Mouse (Mus musculus): ENCODE data around the gene Zcchc8. TPM values are rescaled to one million over a fixed set of nuclear protein-coding genes. Genes with fewer than 3 reads are reported as not detected.

Zcchc8 gene
- polyA plus RNA-seq (2014; fragmentation: Illumina TruSeq; extraction: RNeasy Lipid Tissue Mini Kit (QIAGEN cat#74804)) = 184 TPM

DNA sequence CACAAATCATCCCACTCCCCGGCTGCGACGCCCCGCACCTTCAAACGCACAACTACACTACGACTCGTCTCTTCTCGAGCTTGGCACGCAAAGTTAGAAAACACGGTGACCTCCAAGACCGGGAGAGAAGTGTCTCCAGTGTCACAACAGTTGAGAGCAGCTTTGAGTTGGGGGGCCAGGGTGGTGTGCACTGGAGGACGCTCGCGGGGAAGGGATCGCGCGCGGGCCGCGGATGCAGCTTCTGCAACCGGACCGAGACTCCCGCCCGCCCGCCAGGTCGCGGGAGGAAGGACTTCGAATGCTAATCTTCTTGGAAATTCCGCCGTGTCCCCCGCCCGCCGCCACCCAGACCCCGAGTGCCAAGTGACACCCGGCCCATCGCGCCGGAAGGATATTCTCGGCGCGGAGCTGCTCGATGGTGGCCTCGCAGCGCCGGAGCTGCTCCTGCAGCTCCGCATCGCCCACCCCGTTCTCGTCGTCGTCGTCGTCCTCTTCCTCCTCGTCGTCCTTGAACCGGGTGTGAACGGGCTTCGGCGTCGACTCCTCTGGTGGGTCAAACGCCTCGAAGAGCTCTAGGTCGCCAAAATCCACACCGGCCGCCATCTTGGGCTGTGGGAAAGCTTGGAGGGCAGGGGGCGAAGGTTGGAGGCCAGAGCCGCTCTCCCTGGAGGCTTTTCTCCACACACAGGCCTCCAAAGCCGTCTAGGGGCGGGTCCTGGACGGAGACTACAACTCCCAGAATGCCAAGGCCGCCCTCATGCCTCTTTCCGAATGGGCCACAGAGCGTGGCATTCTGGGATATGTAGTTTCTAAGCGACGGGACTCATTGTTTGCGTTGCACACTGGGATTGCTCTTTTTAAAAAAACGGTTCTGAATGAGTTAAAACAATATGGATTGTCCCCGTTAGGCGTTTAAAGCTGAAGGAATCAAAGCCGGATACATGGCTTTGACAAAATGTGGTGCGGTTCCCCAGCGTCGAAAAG lies at the start of gene Zcchc8:
Gene Zcchc8 (minus strand): TSS at position 773 of the 984 bp plus-strand sequence.

DNA sequence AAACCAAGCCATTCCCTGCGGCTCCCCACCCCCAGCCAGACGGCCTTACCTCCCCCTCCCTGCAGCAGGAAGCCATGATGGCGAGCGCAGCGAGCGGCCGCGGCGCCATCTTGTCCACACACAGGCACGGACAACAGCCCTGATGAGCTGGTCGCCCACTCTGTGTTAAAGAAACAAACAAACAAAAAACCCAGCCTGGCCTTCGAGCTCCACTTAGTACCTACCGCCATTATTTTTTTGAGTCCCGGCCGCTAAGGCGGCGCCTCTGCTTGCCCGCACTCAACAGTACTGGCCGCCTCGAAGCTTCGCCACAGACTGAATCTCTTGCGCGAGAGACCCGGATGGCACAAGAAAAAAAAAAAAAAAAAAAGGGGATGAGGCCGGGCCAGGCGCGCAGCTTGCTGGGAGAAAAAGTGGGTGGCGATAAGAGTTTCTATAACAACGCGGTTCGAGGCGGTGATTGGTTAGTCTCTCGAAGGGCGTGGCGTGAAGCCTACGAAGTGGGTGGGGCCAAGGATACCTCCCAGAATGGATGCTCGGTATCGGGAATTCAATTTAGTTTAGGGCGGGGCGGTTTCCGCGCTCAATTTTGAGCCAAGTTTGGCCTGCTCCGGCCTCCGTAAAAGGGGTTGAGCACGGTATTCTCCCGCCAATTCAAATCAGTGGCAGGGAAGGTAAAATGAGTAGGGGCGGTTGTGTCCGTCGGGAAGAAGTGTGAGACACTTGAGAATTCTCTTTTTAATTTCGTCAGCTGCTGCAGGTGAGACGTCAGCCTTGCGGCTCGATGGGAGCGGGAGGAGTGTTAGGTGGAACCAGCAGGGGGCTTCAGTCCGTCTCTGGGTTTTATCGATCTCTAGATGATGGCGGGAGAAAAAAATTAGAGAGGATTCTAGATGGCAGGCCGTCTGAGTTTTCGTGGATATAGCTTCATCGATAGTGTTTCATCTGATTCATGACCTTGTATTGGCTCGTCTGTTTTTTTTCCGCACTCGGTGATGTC lies 28.5 kb upstream of the Zcchc8 start, which contains the start of the genes Rsrc2 and Kntc1:
Gene Rsrc2 (minus strand): TSS at position 350 of the 1,000 bp plus-strand sequence.
Gene Kntc1 (plus strand): TSS at position 652 of the 1,000 bp plus-strand sequence.

DNA sequence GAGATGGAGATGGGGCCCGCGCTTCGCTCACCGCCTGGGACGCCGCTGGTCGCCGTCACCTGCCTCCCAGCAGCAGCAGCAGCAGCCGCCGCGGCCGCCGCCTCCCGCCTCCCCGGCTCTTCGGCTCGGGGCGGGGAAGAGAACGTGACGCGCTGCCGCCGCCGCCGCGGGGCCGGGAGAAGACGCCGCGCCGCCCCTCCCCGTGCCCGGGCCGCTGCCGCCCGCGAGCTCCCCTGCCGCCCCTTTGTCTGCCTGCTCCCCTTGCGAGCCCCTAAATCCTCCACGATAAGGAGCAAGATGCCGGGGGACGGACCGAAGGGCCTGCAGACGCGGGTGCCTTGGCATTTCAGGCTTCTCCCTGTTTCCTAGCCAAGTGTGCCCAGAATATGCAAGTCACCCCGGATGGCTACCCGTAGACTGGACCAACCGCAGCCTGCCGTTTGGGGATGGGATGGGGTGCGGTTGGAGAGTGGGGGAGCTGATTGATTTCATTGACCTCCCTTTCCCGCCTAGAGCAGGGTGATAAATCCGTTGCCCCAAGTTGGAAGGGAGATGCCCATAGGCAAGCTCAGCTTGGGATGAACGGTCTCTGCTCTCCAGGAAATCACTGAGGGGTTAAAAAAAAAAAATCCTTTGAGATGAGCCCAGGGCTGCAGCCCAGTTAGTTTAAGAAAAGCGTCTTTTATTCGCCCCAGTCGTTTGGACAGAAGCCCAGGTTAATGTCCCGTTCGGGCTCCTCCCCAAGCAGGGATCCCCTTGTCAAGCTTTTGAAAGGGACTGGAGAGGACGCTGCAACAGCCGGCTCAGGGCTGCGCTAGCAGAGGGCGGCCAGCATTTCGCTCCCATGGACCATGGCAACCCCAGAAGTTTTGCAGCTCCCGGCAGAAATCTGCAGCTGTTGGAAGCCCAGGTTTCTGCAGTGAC lies 36.4 kb downstream of the Zcchc8 start, which contains the start of gene Clip1:
Gene Clip1 (minus strand): TSS at position 398 of the 924 bp plus-strand sequence.

Other genes with a start within 250 kb of the Zcchc8 start
- not detected for gene Lrrc43, start 231.8 kb downstream of the Zcchc8 start, polyA plus RNA-seq (2014; fragmentation: Illumina TruSeq; extraction: RNeasy Lipid Tissue Mini Kit (QIAGEN cat#74804))
- not detected for gene Il31, start 231.6 kb downstream of the Zcchc8 start, polyA plus RNA-seq (2014; fragmentation: Illumina TruSeq; extraction: RNeasy Lipid Tissue Mini Kit (QIAGEN cat#74804))
- gene B3gnt4, start 210.6 kb downstream of the Zcchc8 start, polyA plus RNA-seq (2014; fragmentation: Illumina TruSeq; extraction: RNeasy Lipid Tissue Mini Kit (QIAGEN cat#74804)) = not detected
- gene Diablo, start 196.9 kb downstream of the Zcchc8 start, polyA plus RNA-seq (2014; fragmentation: Illumina TruSeq; extraction: RNeasy Lipid Tissue Mini Kit (QIAGEN cat#74804)) = 161 TPM
- gene Gm49027, start 195.6 kb downstream of the Zcchc8 start, polyA plus RNA-seq (2014; fragmentation: Illumina TruSeq; extraction: RNeasy Lipid Tissue Mini Kit (QIAGEN cat#74804)) = not detected
- gene Vps33a, start 148.1 kb downstream of the Zcchc8 start, polyA plus RNA-seq (2014; fragmentation: Illumina TruSeq; extraction: RNeasy Lipid Tissue Mini Kit (QIAGEN cat#74804)) = 20.0 TPM
- 54.6 TPM for gene Clip1, start 36.5 kb downstream of the Zcchc8 start, polyA plus RNA-seq (2014; fragmentation: Illumina TruSeq; extraction: RNeasy Lipid Tissue Mini Kit (QIAGEN cat#74804))
- 314 TPM for gene Rsrc2, start 28.3 kb upstream of the Zcchc8 start, polyA plus RNA-seq (2014; fragmentation: Illumina TruSeq; extraction: RNeasy Lipid Tissue Mini Kit (QIAGEN cat#74804))
- 13.3 TPM for gene Kntc1, start 28.6 kb upstream of the Zcchc8 start, polyA plus RNA-seq (2014; fragmentation: Illumina TruSeq; extraction: RNeasy Lipid Tissue Mini Kit (QIAGEN cat#74804))
- gene Hcar2, start 144.4 kb upstream of the Zcchc8 start, polyA plus RNA-seq (2014; fragmentation: Illumina TruSeq; extraction: RNeasy Lipid Tissue Mini Kit (QIAGEN cat#74804)) = 0.23 TPM
- gene Hcar1, start 158.9 kb upstream of the Zcchc8 start, polyA plus RNA-seq (2014; fragmentation: Illumina TruSeq; extraction: RNeasy Lipid Tissue Mini Kit (QIAGEN cat#74804)) = 0.97 TPM
- 351 TPM for gene Denr, start 186.1 kb upstream of the Zcchc8 start, polyA plus RNA-seq (2014; fragmentation: Illumina TruSeq; extraction: RNeasy Lipid Tissue Mini Kit (QIAGEN cat#74804))
- not detected for gene Gm43518, start 206.3 kb upstream of the Zcchc8 start, polyA plus RNA-seq (2014; fragmentation: Illumina TruSeq; extraction: RNeasy Lipid Tissue Mini Kit (QIAGEN cat#74804))
- gene Ccdc62, start 209.6 kb upstream of the Zcchc8 start, polyA plus RNA-seq (2014; fragmentation: Illumina TruSeq; extraction: RNeasy Lipid Tissue Mini Kit (QIAGEN cat#74804)) = 3.0 TPM

Measured in ovary, adult 10 weeks (tissue).